Mouse (Mus musculus) thymus, postnatal 10 days (tissue): ENCODE data around the gene Spsb1.

Experiments
- DNase-seq, 2 experiments: peaks; one replicate each; pipeline ENCODE4 v3.0.0; 2021; ENCODE audit warnings: low spot score in 2 of 2

The Spsb1 gene

GRCm38 (mm10) chr4:149888156-149888555 is 66.7 kb downstream of the Spsb1 start:
- no peak for DNase-seq

GRCm38 (mm10) chr4:149886298-149887271 is 68.3 kb downstream of the Spsb1 start:
- no peak for DNase-seq

- DNase-seq: no peak
These were observed 70.9 kb downstream of the Spsb1 start for GRCm38 (mm10) chr4:149883990-149884389.

- DNase-seq: no peak
These were observed 72.5 kb downstream of the Spsb1 start for GRCm38 (mm10) chr4:149882139-149882916.

- DNase-seq: no peak
These were observed 73.9 kb downstream of the Spsb1 start for GRCm38 (mm10) chr4:149880908-149881307.

GRCm38 (mm10) chr4:149879980-149880379 is 74.9 kb downstream of the Spsb1 start:
- DNase-seq: peak in 1 of 2 experiments; percentile 31

GRCm38 (mm10) chr4:149878021-149878449 is 76.8 kb downstream of the Spsb1 start:
- DNase-seq: no peak

- DNase-seq: no peak
These were observed 77.6 kb downstream of the Spsb1 start for GRCm38 (mm10) chr4:149877202-149877601.

GRCm38 (mm10) chr4:149876761-149877160 is 78.1 kb downstream of the Spsb1 start:
- DNase-seq: no peak

GRCm38 (mm10) chr4:149875986-149876501 is 78.8 kb downstream of the Spsb1 start:
- no peak for DNase-seq

GRCm38 (mm10) chr4:149875296-149875695 is 79.5 kb downstream of the Spsb1 start:
- no peak for DNase-seq

GRCm38 (mm10) chr4:149872236-149872635 is 82.6 kb downstream of the Spsb1 start:
- DNase-seq: no peak

GRCm38 (mm10) chr4:149871582-149871981 is 83.3 kb downstream of the Spsb1 start:
- no peak for DNase-seq

GRCm38 (mm10) chr4:149871014-149871413 is 83.8 kb downstream of the Spsb1 start:
- no peak for DNase-seq

GRCm38 (mm10) chr4:149870412-149870811 is 84.4 kb downstream of the Spsb1 start:
- no peak for DNase-seq

- DNase-seq: no peak
These were observed 86.1 kb downstream of the Spsb1 start for GRCm38 (mm10) chr4:149868725-149869124.

- no peak for DNase-seq
These were observed 86.8 kb downstream of the Spsb1 start for GRCm38 (mm10) chr4:149868009-149868408.

GRCm38 (mm10) chr4:149867351-149867750 is 87.5 kb downstream of the Spsb1 start:
- DNase-seq: peak in 1 of 2 experiments; percentile 44

- no peak for DNase-seq
These were observed 90.4 kb downstream of the Spsb1 start for GRCm38 (mm10) chr4:149864395-149864794.

- DNase-seq: no peak
These were observed 91.3 kb downstream of the Spsb1 start for GRCm38 (mm10) chr4:149863522-149863921.

GRCm38 (mm10) chr4:149860393-149860792 is 94.5 kb downstream of the Spsb1 start:
- no peak for DNase-seq

- DNase-seq: no peak
These were observed 96.3 kb downstream of the Spsb1 start for GRCm38 (mm10) chr4:149858584-149858983.
